Mouse (Mus musculus): ENCODE data around the gene Ppm1l.

- TF ChIP-seq CTCF (IDR thresholded peaks at IDR 0.05; ENCODE audit: borderline replicate concordance, insufficient read depth, low read length), result no peak
- TF ChIP-seq POLR2A (IDR thresholded peaks at IDR 0.05; ENCODE audit: low read depth, low read length), result no peak
These were observed 76.4 kb downstream of the Ppm1l start for GRCm38 (mm10) chr3:69393079-69393478.
